Mouse (Mus musculus) lung, adult 18-20 months (tissue): Measurements from ENCODE around the gene Exosc2.

Source experiments
- DNase-seq, 2 experiments: peaks; one replicate each; pipeline ENCODE4 v3.0.0; 2022; ENCODE audit warnings: mixed read lengths in 2 of 2

The Exosc2 gene

GRCm38 (mm10) chr2:31670551-31671035 lies at the start of gene Exosc2:
Exosc2 (plus strand) TSS chr2:31670715.
- DNase-seq: peak; percentile 93 to 94

- no peak for DNase-seq
Observed at GRCm38 (mm10) chr2:31633531-31633930, 37.0 kb upstream of the Exosc2 start.

GRCm38 (mm10) chr2:31635281-31636137 lies 35.0 kb upstream of the Exosc2 start:
- DNase-seq: no peak

GRCm38 (mm10) chr2:31636138-31636741 lies 34.3 kb upstream of the Exosc2 start:
- DNase-seq: no peak

GRCm38 (mm10) chr2:31636742-31637141 lies 33.8 kb upstream of the Exosc2 start:
- no peak for DNase-seq

GRCm38 (mm10) chr2:31637311-31637710 lies 33.2 kb upstream of the Exosc2 start:
- DNase-seq: no peak

- DNase-seq: peak; percentile 22 to 34
Observed at GRCm38 (mm10) chr2:31637807-31638206, 32.7 kb upstream of the Exosc2 start.

- DNase-seq: no peak
Observed at GRCm38 (mm10) chr2:31638581-31639465, 31.7 kb upstream of the Exosc2 start.

GRCm38 (mm10) chr2:31639466-31639760 lies 31.1 kb upstream of the Exosc2 start:
- no peak for DNase-seq

GRCm38 (mm10) chr2:31639901-31640608 lies 30.5 kb upstream of the Exosc2 start, which contains the start of gene Prdm12:
Prdm12 (plus strand) TSS chr2:31640037.
- DNase-seq: no peak

GRCm38 (mm10) chr2:31640609-31641507 lies 29.7 kb upstream of the Exosc2 start:
- peak in 1 of 2 experiments; percentile 9 for DNase-seq

GRCm38 (mm10) chr2:31641508-31641830 lies 29.0 kb upstream of the Exosc2 start:
- DNase-seq: no peak

- DNase-seq: no peak
Observed at GRCm38 (mm10) chr2:31641929-31642328, 28.6 kb upstream of the Exosc2 start.

- no peak for DNase-seq
Observed at GRCm38 (mm10) chr2:31653971-31654853, 16.3 kb upstream of the Exosc2 start.

GRCm38 (mm10) chr2:31654854-31655559 lies 15.5 kb upstream of the Exosc2 start:
- peak in 1 of 2 experiments; percentile 30 for DNase-seq

- DNase-seq: no peak
Observed at GRCm38 (mm10) chr2:31656374-31656773, 14.1 kb upstream of the Exosc2 start.

GRCm38 (mm10) chr2:31662939-31663803 lies 7.3 kb upstream of the Exosc2 start:
- DNase-seq: peak in 1 of 2 experiments; percentile 10

- no peak for DNase-seq
Observed at GRCm38 (mm10) chr2:31663804-31664180, 6.7 kb upstream of the Exosc2 start.

- no peak for DNase-seq
Observed at GRCm38 (mm10) chr2:31667332-31667731, 3.2 kb upstream of the Exosc2 start.
